Comparison of ENCODE assay signal across 21 mouse cellular contexts in the genomic region with DNA sequence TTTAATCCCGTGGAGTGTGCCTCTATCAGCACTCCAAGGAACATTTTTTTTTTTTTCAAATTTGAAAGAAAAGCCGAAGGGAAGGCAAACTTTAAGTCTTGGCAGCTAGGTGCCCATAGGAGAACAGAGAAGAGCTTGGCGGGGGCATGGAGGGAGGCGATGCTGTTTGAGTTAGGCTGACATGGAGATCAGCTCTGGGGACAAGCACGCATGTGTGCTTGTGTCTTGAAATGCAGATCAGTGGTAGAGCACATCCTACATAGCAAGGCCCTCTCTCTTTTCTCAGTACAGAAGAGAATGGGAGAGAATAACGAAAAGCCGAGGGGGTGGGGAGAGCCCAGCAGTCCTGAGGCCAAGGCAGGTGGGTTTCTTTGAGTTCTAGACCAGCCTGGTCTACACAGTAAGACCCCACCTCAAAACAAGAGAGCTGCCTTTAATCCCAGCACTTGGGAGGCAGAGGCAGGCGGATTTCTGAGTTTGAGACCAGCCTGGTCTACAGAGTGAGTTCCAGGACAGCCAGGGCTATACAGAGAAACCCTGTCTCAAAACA. TPM values are rescaled to one million over a fixed set of nuclear protein-coding genes. Genes with fewer than 3 reads are reported as not detected.
DNase-seq lines count a peak whose midpoint lies in the region; ATAC-seq and TF ChIP-seq lines count a peak whose summit lies in the region.
"Had no signal": no experiment of that assay in that cellular context is flagged by ENCODE, and none has a peak within 500 bp of the region (broad histone marks: within the 10 kb centered on the region; RNA-seq: fewer than 3 reads in every experiment).

No protein-coding gene starts in this region.

- H3K27me3 ChIP-seq in heart, embryonic 10.5 days (ENCODE audit: insufficient read depth, poor library complexity, severe bottlenecking): no peaks in the 10 kb centered on the region
- no peaks in the 10 kb centered on the region for H3K27me3 ChIP-seq in E14TG2a.4 (ENCODE audit: insufficient read depth, low read length)
- H3K27me3 ChIP-seq in MEL (ENCODE audit: control insufficient read depth in 1 of 2, insufficient read depth in 2 of 2, low read length in 2 of 2): no peaks in the 10 kb centered on the region
- H3K27me3 ChIP-seq in liver, embryonic 15.5 days: no peaks in the 10 kb centered on the region
- H3K27me3 ChIP-seq: forebrain, embryonic 15.5 days; hindbrain, embryonic 12.5 days; kidney, embryonic 15.5 days; neural tube, embryonic 12.5 days had no signal

- H3K79me2 ChIP-seq in MEL (ENCODE audit: control insufficient read depth, insufficient read depth, low read length, poor library complexity): peaks cover 32% of the 10 kb centered on the region

- no peak for TF ChIP-seq POLR2A in MEL (IDR thresholded peaks at IDR 0.05; ENCODE audit: control insufficient read depth in 1 of 2, insufficient read depth in 1 of 2, low read depth in 1 of 2, low read length in 2 of 2, poor library complexity in 1 of 2)

- H3K9me3 ChIP-seq in heart, embryonic 10.5 days: 0 out of 2 replicates have a peak, but pooled peaks cover 2% of the 10 kb centered on the region
- H3K9me3 ChIP-seq in E14TG2a.4 (ENCODE audit: low read length) (no peaks in the 10 kb centered on the region), MEL (replicated peaks; ENCODE audit: insufficient read depth, low read length) (no peaks in the 10 kb centered on the region)
- 0 out of 2 replicates have a peak, but pooled peaks cover 4% of the 10 kb centered on the region for H3K9me3 ChIP-seq in liver, embryonic 15.5 days (replicated peaks)
- H3K9me3 ChIP-seq: forebrain, embryonic 15.5 days; kidney, embryonic 15.5 days had no signal

- H3K4me1 ChIP-seq in heart, embryonic 10.5 days: 0 out of 2 replicates have a peak, but pooled peaks cover 3% of the 10 kb centered on the region
- H3K4me1 ChIP-seq in E14TG2a.4 (replicated peaks; ENCODE audit: low read depth, low read length) (peaks cover 46% of the 10 kb centered on the region), MEL (ENCODE audit: control insufficient read depth in 1 of 2, insufficient read depth in 2 of 2, low read length in 2 of 2) (peaks cover 19 to 46% of the 10 kb centered on the region in 2 experiments)
- peaks cover 80% of the 10 kb centered on the region for H3K4me1 ChIP-seq in liver, embryonic 15.5 days (replicated peaks)
- H3K4me1 ChIP-seq: neural tube, embryonic 12.5 days had no signal

- WGBS in heart, embryonic 10.5 days: 91% methylated on average over 8 of the region's 8 CpGs
- 73% methylated on average over 8 of the region's 8 CpGs for WGBS in liver, embryonic 15.5 days (ENCODE audit: insufficient replicate concordance)

- H3K27ac ChIP-seq in heart, embryonic 10.5 days: no peak overlapping the region; the same call in 1 of the 2 replicates
- peak overlapping the region; percentile 95 for H3K27ac ChIP-seq in MEL (ENCODE audit: control insufficient read depth, low read depth, low read length)
- peak overlapping the region; percentile 100 for H3K27ac ChIP-seq in liver, embryonic 15.5 days (replicated peaks)
- H3K27ac ChIP-seq: neural tube, embryonic 12.5 days had no signal

- ATAC-seq in liver, embryonic 15.5 days (ENCODE audit: insufficient read depth): no peak

- TF ChIP-seq CTCF in E14TG2a.4 (conservative IDR thresholded peaks at IDR 0.05; ENCODE audit: low read length): no peak
- no peak for TF ChIP-seq CTCF in MEL (IDR thresholded peaks at IDR 0.05 in 2 of 3, conservative IDR thresholded peaks at IDR 0.05 in 1 of 3; ENCODE audit: control insufficient read depth in 1 of 3, insufficient read depth in 1 of 3, low read depth in 2 of 3, low read length in 3 of 3, poor library complexity in 1 of 3, severe bottlenecking in 1 of 3)

- no peak for DNase-seq in heart, embryonic 10.5 days (ENCODE audit: low spot score)
- DNase-seq in heart, adult 18-20 months: no peak
- DNase-seq in MEL (ENCODE audit: low read depth, low spot score): peak; percentile 58
- DNase-seq in left cerebral cortex, adult 9 months (ENCODE audit: low spot score in 2 of 2): no peak
- DNase-seq in thymus, postnatal 0 days (ENCODE audit: low spot score): no peak
- DNase-seq: heart, postnatal 10 days; layer of hippocampus, postnatal 36 days; left cerebral cortex, postnatal 4 days; lung, adult 18-20 months; lung, postnatal 4 days; thymus, postnatal 14 days had no signal

- TF ChIP-seq RAD21 in MEL (IDR thresholded peaks at IDR 0.05; ENCODE audit: low read depth, low read length): no peak

- H3K9ac ChIP-seq in MEL (ENCODE audit: control insufficient read depth, low read depth, low read length, poor library complexity, severe bottlenecking): peak overlapping the region; percentile 75
- H3K9ac ChIP-seq in liver, embryonic 15.5 days: peak overlapping the region; percentile 69
- H3K9ac ChIP-seq: forebrain, embryonic 15.5 days; hindbrain, embryonic 12.5 days; neural tube, embryonic 12.5 days had no signal

- no peak for TF ChIP-seq EP300 in MEL (IDR thresholded peaks at IDR 0.05; ENCODE audit: low read depth in 1 of 2, low read length in 2 of 2)

- H3K4me3 ChIP-seq in heart, embryonic 10.5 days: peak overlapping the region; percentile 70; the same call in 1 of the 2 replicates
- H3K4me3 ChIP-seq in E14TG2a.4 (replicated peaks; ENCODE audit: low read length) (peak overlapping the region; percentile 79), MEL (ENCODE audit: control insufficient read depth in 1 of 2, insufficient read depth in 1 of 2, low read depth in 2 of 2, low read length in 2 of 2) (peak overlapping the region; percentile 59 to 63)
- H3K4me3 ChIP-seq in liver, embryonic 15.5 days (replicated peaks): peak overlapping the region; percentile 74

- peaks cover 16% of the 10 kb centered on the region for H3K36me3 ChIP-seq in heart, embryonic 10.5 days
- H3K36me3 ChIP-seq in E14TG2a.4 (ENCODE audit: insufficient read depth, low read length) (peaks cover 11% of the 10 kb centered on the region), MEL (ENCODE audit: control insufficient read depth in 1 of 2, insufficient read depth in 2 of 2, low read length in 2 of 2) (peaks cover 2 to 40% of the 10 kb centered on the region in 2 experiments; a peak in 3 of 4 replicates)
- peaks cover 20% of the 10 kb centered on the region for H3K36me3 ChIP-seq in liver, embryonic 15.5 days (replicated peaks)

- peak overlapping the region; percentile 74 for H3K4me2 ChIP-seq in liver, embryonic 15.5 days

TF ChIP-seq in MEL, 35 proteins besides CTCF, POLR2A, EP300 and RAD21:
- TF ChIP-seq TBP (IDR thresholded peaks at IDR 0.05; ENCODE audit: low read depth, low read length) (0 out of 2 replicates have a peak, but pooled peaks have one; percentile 7), GATA1 (IDR thresholded peaks at IDR 0.05; ENCODE audit: low read depth, low read length) (no peak)

RNA-seq across cellular contexts. Expression of gene Smg9, which starts 1.0 kb away (rescaled TPM):
- polyA plus RNA-seq in heart, embryonic 10.5 days (2016; fragmentation: Nextera tagmentation; extraction: Ambion mirVana): 25.4 and 27.7 TPM in 2 replicates
- 1 to 10 TPM; 6.6 to 8.4 TPM for total RNA-seq in heart, adult 18-20 months (2021)
- 47.5 and 54.6 TPM in 2 replicates for total RNA-seq in MEL (2012; rRNA removed)
- 10 to 100 TPM in 1 of 2 experiments, not detected in 1; 95.3 TPM for polyA plus RNA-seq in MEL (2012; ENCODE audit: insufficient read depth in 1 of 2, insufficient read length in 2 of 2, low read depth in 1 of 2, low replicate concordance in 2 of 2, missing spikeins in 1 of 2)
- polyA plus RNA-seq in liver, embryonic 15.5 days (2015; fragmentation: Nextera tagmentation; extraction: Ambion mirVana): 14.8 and 15.9 TPM in 2 replicates
- 30.2 and 33.3 TPM in 2 replicates for polyA plus RNA-seq in thymus, postnatal 0 days (2015; fragmentation: Nextera tagmentation; extraction: Ambion mirVana)

RNA-seq across cellular contexts. Expression of gene Kcnn4, which starts 28.4 kb away (rescaled TPM):
- 11.7 and 14.2 TPM in 2 replicates for polyA plus RNA-seq in heart, embryonic 10.5 days (2016; fragmentation: Nextera tagmentation; extraction: Ambion mirVana)
- 1 to 10 TPM in 1 of 2 experiments, under 1 TPM in 1; 0.69 to 2.4 TPM for total RNA-seq in heart, adult 18-20 months (2021)
- total RNA-seq in MEL (2012; rRNA removed): 175 and 256 TPM in 2 replicates
- 100 to 1,000 TPM in 1 of 2 experiments, not detected in 1; 188 TPM for polyA plus RNA-seq in MEL (2012; ENCODE audit: insufficient read depth in 1 of 2, insufficient read length in 2 of 2, low read depth in 1 of 2, low replicate concordance in 2 of 2, missing spikeins in 1 of 2)
- 127 and 144 TPM in 2 replicates for polyA plus RNA-seq in liver, embryonic 15.5 days (2015; fragmentation: Nextera tagmentation; extraction: Ambion mirVana)
- 105 and 120 TPM in 2 replicates for polyA plus RNA-seq in thymus, postnatal 0 days (2015; fragmentation: Nextera tagmentation; extraction: Ambion mirVana)

RNA-seq across cellular contexts. Expression of gene Lypd5, which starts 49.4 kb away (rescaled TPM):
- not detected in 2 replicates for polyA plus RNA-seq in heart, embryonic 10.5 days (2016; fragmentation: Nextera tagmentation; extraction: Ambion mirVana)
- total RNA-seq in heart, adult 18-20 months (2021): not detected
- total RNA-seq in MEL (2012; rRNA removed): not detected in 2 replicates
- not detected for polyA plus RNA-seq in MEL (2012; ENCODE audit: insufficient read depth in 1 of 2, insufficient read length in 2 of 2, low read depth in 1 of 2, low replicate concordance in 2 of 2, missing spikeins in 1 of 2)
- polyA plus RNA-seq in liver, embryonic 15.5 days (2015; fragmentation: Nextera tagmentation; extraction: Ambion mirVana): not detected in 2 replicates
- 0.05 TPM in 1 of 2 replicates, not detected in the other for polyA plus RNA-seq in thymus, postnatal 0 days (2015; fragmentation: Nextera tagmentation; extraction: Ambion mirVana)
- total RNA-seq: adrenal gland, postnatal 4 days; gastrocnemius, postnatal 4 days; heart, postnatal 10 days; layer of hippocampus, adult 18-20 months; layer of hippocampus, postnatal 36 days; left cerebral cortex, postnatal 4 days had no signal
- polyA plus RNA-seq: forebrain, embryonic 15.5 days; hindbrain, embryonic 12.5 days; intestine, embryonic 14.5 days; kidney, embryonic 15.5 days; neural tube, embryonic 12.5 days had no signal

RNA-seq across cellular contexts. Expression of gene Irgc1, which starts 53.7 kb away (rescaled TPM):
- polyA plus RNA-seq in heart, embryonic 10.5 days (2016; fragmentation: Nextera tagmentation; extraction: Ambion mirVana): 0.16 TPM in 1 of 2 replicates, not detected in the other
- total RNA-seq in heart, adult 18-20 months (2021): not detected
- not detected in 2 replicates for total RNA-seq in MEL (2012; rRNA removed)
- not detected for polyA plus RNA-seq in MEL (2012; ENCODE audit: insufficient read depth in 1 of 2, insufficient read length in 2 of 2, low read depth in 1 of 2, low replicate concordance in 2 of 2, missing spikeins in 1 of 2)
- polyA plus RNA-seq in liver, embryonic 15.5 days (2015; fragmentation: Nextera tagmentation; extraction: Ambion mirVana): 0.18 TPM in 1 of 2 replicates, not detected in the other
- 0.18 and 0.22 TPM in 2 replicates for polyA plus RNA-seq in thymus, postnatal 0 days (2015; fragmentation: Nextera tagmentation; extraction: Ambion mirVana)
- total RNA-seq: adrenal gland, postnatal 4 days; heart, postnatal 10 days; layer of hippocampus, adult 18-20 months; layer of hippocampus, postnatal 36 days; left cerebral cortex, postnatal 4 days had no signal
- polyA plus RNA-seq: forebrain, embryonic 15.5 days; hindbrain, embryonic 12.5 days; intestine, embryonic 14.5 days; kidney, embryonic 15.5 days; neural tube, embryonic 12.5 days had no signal
